Mouse (Mus musculus): Measurements from ENCODE around the gene A930009A15Rik.

The A930009A15Rik gene

GRCm38 (mm10) chr10:115581971-115582370 is 12.2 kb downstream of the A930009A15Rik start:
- no peak for DNase-seq (ENCODE audit: low spot score)

DNA sequence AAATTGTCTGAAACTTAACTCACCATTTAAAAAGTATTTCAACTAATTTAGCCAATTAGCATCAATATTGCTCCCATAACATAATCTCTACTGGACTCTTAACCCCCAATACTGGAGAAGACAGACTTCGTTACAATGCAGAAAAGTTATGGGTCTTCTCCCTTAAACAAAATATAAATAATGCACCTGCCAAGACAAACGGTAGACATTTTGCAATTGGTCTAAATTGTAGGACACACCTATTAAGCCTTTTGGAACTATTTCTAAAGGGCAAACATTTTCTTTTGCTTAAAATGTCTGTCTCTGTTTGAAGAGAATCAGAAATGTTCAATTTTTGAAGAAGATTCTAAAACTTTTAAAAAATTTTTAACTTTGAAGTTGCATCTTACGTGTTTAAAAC is 13.3 kb downstream of the A930009A15Rik start:
- no peak for DNase-seq (ENCODE audit: low spot score)

DNA sequence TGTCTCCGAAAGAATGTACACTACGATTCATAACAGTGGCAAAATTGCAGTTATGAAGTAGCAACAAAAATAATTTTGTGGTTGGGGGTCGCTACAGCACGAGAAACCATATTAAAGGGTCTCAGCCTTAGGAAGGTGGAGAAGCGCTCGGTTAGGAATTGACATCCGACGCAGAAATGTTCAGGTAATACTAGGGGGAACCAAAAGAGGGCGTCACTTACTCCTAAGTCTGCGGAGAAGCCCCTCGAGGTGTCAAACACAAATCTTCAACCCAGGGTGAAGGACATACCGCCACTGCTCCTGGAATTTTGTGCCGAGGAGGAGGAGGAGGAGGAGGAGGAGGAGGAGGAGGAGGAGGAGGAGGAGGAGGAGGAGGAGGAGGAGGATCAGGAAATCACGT is 14.9 kb downstream of the A930009A15Rik start:
- no peak for DNase-seq (ENCODE audit: low spot score)

DNA sequence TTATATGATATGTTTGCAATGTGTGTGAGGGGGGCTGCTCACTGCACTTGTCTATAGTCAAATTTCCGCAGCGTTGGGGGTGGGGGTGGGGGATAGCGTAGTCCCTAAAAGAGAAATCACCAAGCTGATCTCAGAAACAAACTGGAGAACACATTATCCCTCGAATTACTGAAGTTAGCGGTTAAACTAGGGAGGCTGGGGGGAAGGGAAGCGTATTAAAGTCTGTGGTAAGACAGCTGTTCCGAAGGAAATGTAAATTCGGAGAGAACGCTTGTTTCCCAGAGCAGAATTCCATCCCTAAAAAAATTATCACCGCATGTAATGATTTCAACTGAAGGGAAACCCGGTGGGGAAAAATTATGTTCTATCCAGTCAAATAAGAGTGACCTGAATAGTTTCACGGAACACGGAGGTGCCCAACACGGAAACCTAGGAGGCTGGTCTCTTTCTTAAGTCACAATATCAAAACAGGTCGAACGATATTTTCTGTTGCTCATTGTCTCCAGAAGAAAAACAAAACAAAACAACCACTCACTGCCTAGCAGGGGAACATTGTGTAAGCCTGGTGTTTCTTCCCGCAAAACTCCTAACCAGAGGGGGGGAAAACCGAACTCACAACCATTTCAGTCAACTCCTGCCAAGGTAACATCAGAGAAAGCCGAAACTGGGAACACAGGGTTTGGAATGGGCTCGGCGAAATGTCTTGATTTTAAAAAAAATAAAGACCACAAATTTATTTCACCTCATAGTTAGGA is 15.9 kb downstream of the A930009A15Rik start:
- no peak for DNase-seq (ENCODE audit: low spot score)

DNA sequence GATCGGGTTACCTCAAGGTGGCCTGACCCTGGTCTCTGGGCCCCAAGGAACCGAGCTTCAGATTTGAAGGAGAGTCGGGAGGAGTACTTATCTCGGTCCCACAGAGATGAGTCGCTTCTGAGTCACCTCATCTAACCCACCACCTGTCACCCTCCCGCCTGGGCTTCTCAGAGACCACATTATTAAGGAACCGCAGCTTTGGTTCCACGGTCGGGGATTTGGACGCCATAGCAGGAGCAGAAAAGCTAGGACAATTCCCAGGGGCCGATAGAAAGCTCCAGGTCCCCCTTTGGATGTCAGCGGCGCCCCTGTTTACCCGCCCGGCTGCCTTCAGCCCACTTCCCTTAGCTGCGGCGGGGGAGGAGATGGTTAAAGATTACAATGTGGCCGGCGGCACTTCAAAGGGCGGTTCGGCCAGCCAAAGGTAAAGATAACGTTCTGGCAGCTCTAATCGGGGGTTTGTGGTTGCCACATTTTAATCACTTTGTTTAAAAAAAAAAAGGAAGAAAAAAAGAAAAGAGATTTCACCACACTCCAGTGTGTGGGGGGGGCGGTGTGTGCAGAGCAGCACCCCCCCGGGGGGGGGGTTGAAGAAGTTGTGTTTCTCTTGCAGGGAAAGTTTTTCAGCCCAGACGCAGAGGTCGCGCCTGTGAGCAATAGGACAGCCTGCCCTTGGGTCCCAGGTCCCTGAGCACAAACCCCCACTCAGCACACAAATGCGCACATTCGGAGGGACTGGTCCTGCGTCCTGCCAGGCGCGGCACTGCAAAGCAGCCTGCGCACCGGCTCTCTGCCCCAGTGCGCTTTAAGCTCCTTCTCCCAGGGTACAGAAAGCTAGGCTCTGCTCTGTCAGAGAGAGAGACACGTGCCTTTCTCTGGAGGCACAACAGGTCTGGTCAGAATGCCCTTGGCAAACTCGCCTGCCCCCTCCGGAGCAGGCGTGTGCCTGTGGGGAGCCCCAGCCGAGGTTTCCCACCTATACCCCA is 16.8 kb downstream of the A930009A15Rik start:
- peak; percentile 53 for DNase-seq (ENCODE audit: low spot score)

DNA sequence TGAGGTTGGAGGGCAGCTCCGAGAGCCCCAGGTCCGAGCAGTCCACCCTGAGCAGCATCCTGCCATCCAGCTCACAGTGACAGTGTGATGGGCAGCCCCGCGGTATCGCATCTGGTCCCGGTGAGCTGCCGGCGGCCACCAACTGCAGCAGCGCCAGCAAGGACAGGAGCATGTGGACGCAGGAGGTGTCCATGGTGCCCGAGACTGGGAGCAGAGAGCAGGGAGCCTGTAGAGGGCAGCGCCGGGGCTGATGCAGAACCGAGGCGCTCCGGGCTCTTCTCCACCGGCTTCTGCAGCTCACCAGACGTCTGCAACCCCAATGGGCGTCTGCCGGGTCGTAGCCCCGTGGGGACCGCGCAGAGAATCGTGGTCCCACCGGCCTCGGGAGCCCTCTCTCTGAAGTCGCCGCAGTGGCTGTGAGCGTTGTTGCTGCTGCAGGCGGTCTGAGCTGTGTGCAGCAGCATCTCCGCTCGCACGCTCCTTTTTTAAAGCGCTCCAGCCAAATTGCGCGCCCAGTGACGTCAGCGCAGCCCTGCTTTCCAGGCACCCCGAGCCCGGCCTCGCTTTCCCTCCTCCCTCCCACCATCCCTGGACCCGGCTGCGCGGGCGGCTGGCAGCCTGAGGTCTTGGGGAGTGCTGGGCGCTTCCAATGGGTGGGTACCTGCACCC is 17.6 kb downstream of the A930009A15Rik start, which contains the start of gene Lgr5:
Gene Lgr5 (minus strand): TSS at position 480 of the 669 bp plus-strand sequence.
- DNase-seq (ENCODE audit: low spot score): peak; percentile 65

- DNase-seq (ENCODE audit: low spot score): no peak
Observed at GRCm38 (mm10) chr10:115587979-115588378, 18.2 kb downstream of the A930009A15Rik start.

DNA sequence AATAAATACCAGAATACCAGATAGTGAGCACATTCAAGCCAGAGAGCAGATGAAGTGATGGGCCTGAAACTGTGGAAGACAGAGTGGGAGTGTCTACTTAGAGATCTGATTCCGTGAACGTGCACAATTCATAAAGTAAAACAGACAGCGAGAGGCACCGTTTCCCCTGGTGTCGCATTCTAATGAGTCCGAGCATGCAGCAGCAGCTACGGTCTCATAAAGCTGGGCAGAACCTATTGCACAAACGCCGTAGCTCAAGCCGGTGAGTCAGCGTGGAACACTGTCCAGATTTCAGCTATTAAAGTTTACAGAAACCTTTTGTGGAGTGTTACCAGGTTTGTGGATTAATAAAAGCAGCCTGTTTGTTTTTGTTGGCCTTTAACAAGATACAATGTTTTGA is 23.4 kb downstream of the A930009A15Rik start:
- no peak for DNase-seq (ENCODE audit: low spot score)

DNA sequence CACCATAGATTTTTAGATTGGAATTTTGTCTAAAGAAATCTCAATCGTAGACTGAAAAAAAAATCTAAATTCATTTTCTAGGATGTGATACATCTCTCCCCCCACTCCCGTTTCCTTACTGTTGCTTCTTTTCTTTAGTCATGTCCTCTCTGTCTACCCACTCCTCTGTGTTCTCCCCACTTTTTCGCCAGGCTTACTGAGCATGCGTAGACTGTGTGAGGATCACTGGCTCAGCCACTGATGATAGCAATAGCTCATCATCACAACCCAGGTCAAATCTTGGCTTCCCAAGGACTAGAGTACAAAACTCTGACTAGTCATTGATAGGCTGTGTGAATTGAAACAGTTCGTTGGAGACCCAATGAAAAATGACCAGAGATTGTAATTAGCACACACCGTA is 23.9 kb downstream of the A930009A15Rik start:
- no peak for DNase-seq (ENCODE audit: low spot score)

DNA sequence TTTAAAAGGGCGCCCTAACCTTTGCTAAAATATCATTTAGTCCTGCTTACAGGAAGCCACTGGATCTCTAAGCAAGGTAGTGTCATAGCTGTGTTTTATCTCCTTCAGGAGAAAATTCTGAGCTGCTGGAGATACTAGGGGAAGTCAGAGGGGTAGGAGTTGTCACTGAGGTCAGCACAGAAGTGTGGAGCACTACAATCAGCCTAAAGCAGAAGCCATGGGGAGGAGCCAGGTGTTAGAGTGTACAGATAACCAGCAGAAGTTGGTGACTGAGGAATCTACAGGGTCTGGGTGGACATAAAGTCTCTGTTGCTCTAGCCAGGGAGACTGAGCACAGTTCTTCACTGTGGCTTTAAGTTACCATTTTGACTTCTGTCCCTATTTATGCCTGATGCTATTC is 26.0 kb downstream of the A930009A15Rik start:
- no peak for DNase-seq (ENCODE audit: low spot score)

- DNase-seq (ENCODE audit: low spot score): peak; percentile 21
Observed at GRCm38 (mm10) chr10:115617456-115618287, 47.9 kb downstream of the A930009A15Rik start.

GRCm38 (mm10) chr10:115618288-115618856 is 48.6 kb downstream of the A930009A15Rik start:
- no peak for DNase-seq (ENCODE audit: low spot score)

DNA sequence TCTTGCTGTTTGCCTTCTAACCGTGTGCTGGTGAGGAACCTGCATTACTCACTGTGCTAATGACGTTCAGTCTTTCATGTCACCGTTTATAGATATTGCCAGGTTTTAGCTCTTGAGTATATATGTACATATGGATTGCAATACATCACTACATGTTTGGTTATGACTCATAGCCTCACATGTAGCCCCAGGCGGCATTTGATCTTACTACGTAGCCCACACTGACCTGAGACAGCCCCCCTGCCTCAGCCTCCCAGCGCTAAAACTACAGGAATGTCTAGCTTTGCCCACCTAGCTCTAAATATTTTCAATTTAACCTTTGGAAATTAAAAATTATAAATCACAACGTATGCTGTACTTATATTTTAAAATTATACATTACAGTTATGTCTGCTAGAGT is 53.7 kb downstream of the A930009A15Rik start:
- no peak for DNase-seq (ENCODE audit: low spot score)

DNA sequence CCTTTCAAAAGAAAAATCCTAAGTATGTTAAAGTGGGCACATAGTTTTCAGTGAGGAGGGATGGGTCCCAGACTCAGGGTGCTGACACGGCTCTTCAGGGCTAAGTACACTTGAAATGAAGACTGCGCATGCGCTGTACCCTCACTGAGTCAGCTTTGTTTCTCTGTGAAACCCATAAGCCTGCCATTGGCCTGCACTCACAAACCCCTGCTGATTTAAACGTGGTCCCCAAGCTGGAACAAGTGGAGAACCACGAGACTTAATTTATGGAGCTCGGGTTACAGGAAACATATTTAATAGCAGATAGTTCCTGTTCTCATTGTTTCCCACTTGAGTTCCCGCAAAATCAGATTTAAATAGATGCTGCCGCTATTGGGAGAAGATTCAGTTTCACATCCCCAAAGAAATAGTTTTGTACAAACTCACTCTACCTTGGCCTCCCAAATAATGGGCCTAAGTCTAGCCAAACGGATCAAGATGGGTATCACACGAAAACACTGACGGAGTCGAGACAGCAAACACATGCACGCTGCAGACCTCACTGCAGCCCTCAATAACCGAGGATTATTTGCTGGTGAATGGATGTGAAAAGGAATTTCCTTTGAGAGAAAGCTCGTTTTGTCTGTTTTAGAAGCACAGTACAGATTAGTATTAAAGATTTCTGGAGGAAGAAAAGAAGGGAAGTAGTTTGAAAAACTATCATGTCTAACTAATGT is 54.3 kb downstream of the A930009A15Rik start:
- DNase-seq (ENCODE audit: low spot score): no peak

GRCm38 (mm10) chr10:115624957-115625356 is 55.2 kb downstream of the A930009A15Rik start:
- no peak for DNase-seq (ENCODE audit: low spot score)

- DNase-seq (ENCODE audit: low spot score): no peak
Observed at GRCm38 (mm10) chr10:115626678-115627077, 56.9 kb downstream of the A930009A15Rik start.
